Mouse (Mus musculus) ES-E14 (cell line): Measurements from ENCODE around the gene Impg1. TPM values are rescaled to one million over a fixed set of nuclear protein-coding genes. Genes with fewer than 3 reads are reported as not detected.

Experiments
- DNase-seq: peaks from one replicate; pipeline ENCODE4 v3.0.0-alpha.2; 2013; ENCODE audit warnings: low read depth, low spot score
- H3K27ac ChIP-seq: 2 replicates; pipeline ENCODE4 v1.5.1; 2012; ENCODE audit warnings: low read depth, mild to moderate bottlenecking, low read length, moderate library complexity, mixed read lengths; ENCODE audit not compliant: poor library complexity, insufficient read depth, severe bottlenecking
- H3K36me3 ChIP-seq: 2 replicates; pipeline ENCODE4 v1.6.1; 2012; ENCODE audit warnings: mild to moderate bottlenecking, low read length, moderate library complexity, mixed read lengths; ENCODE audit not compliant: control insufficient read depth, poor library complexity, insufficient read depth, severe bottlenecking
- H3K4me1 ChIP-seq, 2 experiments: fragments of 150-350 bp in 1 of 2; sonication (generic) in 1 of 2; 2 replicates each; pipeline ENCODE4 v1.6.1; 2012; ENCODE audit warnings: low read length in 2 of 2, mild to moderate bottlenecking in 1 of 2, mixed read lengths in 1 of 2; ENCODE audit not compliant: control insufficient read depth in 2 of 2, insufficient read depth in 2 of 2, poor library complexity in 1 of 2
- H3K4me3 ChIP-seq, 2 experiments: fragments of 150-350 bp in 1 of 2; sonication (generic) in 1 of 2; 2 replicates each; pipeline ENCODE4 v1.5.1; 2012; ENCODE audit warnings: low read length in 2 of 2, low read depth in 1 of 2, mild to moderate bottlenecking in 1 of 2, mixed read lengths in 1 of 2; ENCODE audit not compliant: insufficient read depth in 1 of 2, poor library complexity in 1 of 2, severe bottlenecking in 1 of 2
- H3K9ac ChIP-seq: 2 replicates; pipeline ENCODE4 v1.6.1; 2012; ENCODE audit warnings: low read depth, mild to moderate bottlenecking, low read length, mixed read lengths; ENCODE audit not compliant: poor library complexity, insufficient read depth, severe bottlenecking
- H3K9me3 ChIP-seq: fragments of 150-350 bp; sonication (generic); 2 replicates; pipeline ENCODE4 v1.6.1; 2012; ENCODE audit warnings: low read depth, mild to moderate bottlenecking, low read length; ENCODE audit not compliant: control insufficient read depth, insufficient read depth
- CHD2 ChIP-seq: IDR thresholded peaks from 2 replicates; pipeline ENCODE4 v1.6.1; 2014; ENCODE audit warnings: mild to moderate bottlenecking, low read depth, low read length, inconsistent platforms
- HCFC1 ChIP-seq: IDR thresholded peaks from 2 replicates; pipeline ENCODE4 v1.6.1; 2012; ENCODE audit warnings: low read length, inconsistent platforms, borderline replicate concordance; ENCODE audit not compliant: insufficient read depth
- MAFK ChIP-seq: IDR thresholded peaks from 2 replicates; pipeline ENCODE4 v1.6.1; 2014; ENCODE audit warnings: mild to moderate bottlenecking, low read depth, low read length, inconsistent platforms; ENCODE audit not compliant: insufficient read depth
- ZC3H11A ChIP-seq: IDR thresholded peaks from 2 replicates; pipeline ENCODE4 v1.6.1; 2012; ENCODE audit warnings: low read depth, mild to moderate bottlenecking, inconsistent platforms, low read length, borderline replicate concordance
- ZNF384 ChIP-seq: IDR thresholded peaks from 2 replicates; pipeline ENCODE4 v1.6.1; 2012; ENCODE audit warnings: low read depth, low read length, inconsistent platforms
- in situ Hi-C, 2 experiments: fragments of 600-800 bp; cut with MboI; formaldehyde crosslinking; loops; one replicate each; pipeline ENCODE4 v1.15.1; 2025; ENCODE audit warnings: low sequenced_read_pairs in 2 of 2, inconsistent platforms in 1 of 2; ENCODE audit not compliant: unreplicated experiment in 2 of 2
- total RNA-seq: library from RNA; depleted of rRNA; stranded (reverse); fragments of 300-350 nt; gene quantifications from 2 replicates; pipeline ENCODE4 v1.2.3, GENCODE M21; 2012

Gene Impg1
- total RNA-seq, 1 experiment, result not detected

GRCm38 (mm10) chr9:80351678-80352331 lies 113.5 kb downstream of the Impg1 start:
- H3K4me1 ChIP-seq, result no peaks in the 10 kb centered on the region
- in situ Hi-C loops, result no loop called here
- no peak overlapping the region for H3K27ac ChIP-seq
- DNase-seq, result no peak
- H3K4me3 ChIP-seq, result no peak overlapping the region
- H3K9me3 ChIP-seq, result no peaks in the 10 kb centered on the region
- H3K36me3 ChIP-seq, result no peaks in the 10 kb centered on the region
- TF ChIP-seq CHD2 (no peak), ZC3H11A (no peak), HCFC1 (no peak), MAFK (no peak), ZNF384 (no peak)
- no peak overlapping the region for H3K9ac ChIP-seq

DNA sequence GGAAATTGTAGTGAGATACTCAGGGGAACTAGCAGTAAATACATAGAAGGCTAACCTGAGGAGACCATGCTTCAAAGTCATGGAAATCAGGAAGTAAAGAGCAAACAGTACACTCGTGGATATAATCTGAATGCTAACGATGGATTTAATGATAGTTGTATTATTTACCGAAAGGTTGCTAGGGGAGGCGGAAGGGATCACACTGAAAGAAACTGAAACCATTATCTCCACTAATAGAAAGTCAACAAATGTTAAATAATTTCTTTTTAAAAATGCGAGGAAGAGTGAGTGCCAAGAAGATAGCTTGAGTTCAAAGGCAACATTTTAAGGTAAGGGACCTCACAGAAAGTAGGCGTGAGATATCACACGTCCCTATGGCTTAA lies 114.0 kb downstream of the Impg1 start:
- Histone ChIP-seq H3K36me3 (no peaks in the 10 kb centered on the region), H3K9me3 (no peaks in the 10 kb centered on the region), H3K4me1 (no peaks in the 10 kb centered on the region), H3K27ac (no peak overlapping the region), H3K4me3 (no peak overlapping the region), H3K9ac (no peak overlapping the region)
- TF ChIP-seq MAFK (no peak), ZC3H11A (no peak), CHD2 (no peak), ZNF384 (no peak), HCFC1 (no peak)
- in situ Hi-C loops, result no loop called here
- no peak for DNase-seq

GRCm38 (mm10) chr9:80344451-80345000 lies 120.8 kb downstream of the Impg1 start:
- in situ Hi-C loops, result no loop called here
- Histone ChIP-seq H3K9me3 (no peaks in the 10 kb centered on the region), H3K36me3 (no peaks in the 10 kb centered on the region), H3K4me1 (no peaks in the 10 kb centered on the region), H3K4me3 (no peak overlapping the region), H3K9ac (no peak overlapping the region), H3K27ac (no peak overlapping the region)
- no peak for DNase-seq
- no peak for TF ChIP-seq MAFK
- no peak for TF ChIP-seq CHD2

- TF ChIP-seq HCFC1, result no peak
- no peak for TF ChIP-seq ZC3H11A
- TF ChIP-seq CHD2, result no peak
- TF ChIP-seq MAFK, result no peak
- no peak for TF ChIP-seq ZNF384
- no peaks in the 10 kb centered on the region for H3K36me3 ChIP-seq
- H3K27ac ChIP-seq, result no peak overlapping the region
- no peak for DNase-seq
- no peaks in the 10 kb centered on the region for H3K4me1 ChIP-seq
- no peak overlapping the region for H3K9ac ChIP-seq
- in situ Hi-C loops, result no loop called here
- H3K9me3 ChIP-seq, result no peaks in the 10 kb centered on the region
- H3K4me3 ChIP-seq, result no peak overlapping the region
Observed at GRCm38 (mm10) chr9:80342520-80342919, 122.8 kb downstream of the Impg1 start.
